9 mouse cellular contexts compared by ENCODE assay signal in genomic region chr17:86236026-86236712, GRCm38 (mm10).
DNase-seq lines count a peak whose midpoint lies in the region; ATAC-seq and TF ChIP-seq lines count a peak whose summit lies in the region.
"Had no signal": no experiment of that assay in that cellular context is flagged by ENCODE, and none has a peak within 500 bp of the region (broad histone marks: within the 10 kb centered on the region; RNA-seq: fewer than 3 reads in every experiment).

No protein-coding gene starts in this region.

- dilution Hi-C loops in CH12.LX (cut with MboI; ENCODE audit: extremely low pct_ligation_motif_present, extremely low pct_unique_long_range_greater_than_20kb, low sequenced_read_pairs) = no loop called here

- WGBS in kidney, adult 2 months = 73% methylated on average over 10 of the region's 10 CpGs
- 86% methylated on average over 10 of the region's 10 CpGs for WGBS in kidney, embryonic 14.5 days
- WGBS in hindbrain, embryonic 16.5 days = 79% methylated on average over 10 of the region's 10 CpGs

- no peak for TF ChIP-seq CTCF in kidney, adult 2 months (conservative IDR thresholded peaks at IDR 0.05; ENCODE audit: insufficient read depth, insufficient read length, low read depth, low read length)
- TF ChIP-seq CTCF in CH12.LX (conservative IDR thresholded peaks at IDR 0.05 in 1 of 2, IDR thresholded peaks at IDR 0.05 in 1 of 2; ENCODE audit: low read depth in 2 of 2, low read length in 2 of 2) = no peak

- no peak overlapping the region for H3K4me2 ChIP-seq in kidney, embryonic 14.5 days (replicated peaks; ENCODE audit: low read depth, low read length)
- H3K4me2 ChIP-seq in CH12.LX (ENCODE audit: insufficient read depth, low read depth, poor library complexity, severe bottlenecking) = peak overlapping the region; percentile 51; the same call in 1 of the 2 replicates
- H3K4me2 ChIP-seq in hindbrain, embryonic 16.5 days (ENCODE audit: low read length) = no peak overlapping the region
- H3K4me2 ChIP-seq: limb, embryonic 13.5 days had no signal

- H3K9ac ChIP-seq in kidney, embryonic 14.5 days (ENCODE audit: low read depth, low read length) = no peak overlapping the region
- H3K9ac ChIP-seq in CH12.LX (ENCODE audit: insufficient read depth, low read depth) = no peak overlapping the region
- no peak overlapping the region for H3K9ac ChIP-seq in hindbrain, embryonic 16.5 days (ENCODE audit: low read depth, low read length)
- H3K9ac ChIP-seq: limb, embryonic 13.5 days had no signal

- peak; percentile 74 for DNase-seq in kidney, adult 2 months
- peak; percentile 34 for DNase-seq in CH12.LX (ENCODE audit: extremely low read depth)
- DNase-seq in R1 (ENCODE audit: low read depth, low spot score) = peak; percentile 62
- peak; percentile 85 to 91 for DNase-seq in cerebellum, postnatal 25 days
- no peak for DNase-seq in embryo, embryonic 10 days (ENCODE audit: low spot score)

- no peak for TF ChIP-seq RAD21 in CH12.LX (IDR thresholded peaks at IDR 0.05; ENCODE audit: low read depth, low read length)

- H3K9me3 ChIP-seq in kidney, embryonic 14.5 days (ENCODE audit: control insufficient read depth, low read length) = 0 out of 2 replicates have a peak, but pooled peaks cover 2% of the 10 kb centered on the region
- H3K9me3 ChIP-seq in CH12.LX (replicated peaks; ENCODE audit: low read length) = peaks cover 3% of the 10 kb centered on the region
- no peaks in the 10 kb centered on the region for H3K9me3 ChIP-seq in hindbrain, embryonic 16.5 days (ENCODE audit: control insufficient read depth, low read length)
- H3K9me3 ChIP-seq: limb, embryonic 13.5 days had no signal

- no peak overlapping the region for H3K4me3 ChIP-seq in kidney, adult 2 months (ENCODE audit: insufficient read depth, low read depth, low read length)
- H3K4me3 ChIP-seq in kidney, embryonic 14.5 days (ENCODE audit: low read length) = no peak overlapping the region
- H3K4me3 ChIP-seq in CH12.LX (replicated peaks in 1 of 3; ENCODE audit: low read depth in 2 of 3, low read length in 2 of 3, poor library complexity in 1 of 3) = no peak overlapping the region
- H3K4me3 ChIP-seq in hindbrain, embryonic 16.5 days (ENCODE audit: low read length) = no peak overlapping the region
- H3K4me3 ChIP-seq: limb, embryonic 13.5 days; myocyte had no signal

- TF ChIP-seq POLR2A in kidney, adult 2 months (IDR thresholded peaks at IDR 0.05; ENCODE audit: low read depth, low read length) = no peak
- no peak for TF ChIP-seq POLR2A in CH12.LX (IDR thresholded peaks at IDR 0.05; ENCODE audit: low read depth, low read length)

- no peak overlapping the region; the same call in 1 of the 2 replicates for H3K27ac ChIP-seq in kidney, adult 2 months (ENCODE audit: insufficient read depth, low read depth, low read length)
- H3K27ac ChIP-seq in kidney, embryonic 14.5 days (ENCODE audit: low read depth, low read length) = no peak overlapping the region
- H3K27ac ChIP-seq in CH12.LX (ENCODE audit: insufficient read depth, low read depth) = no peak overlapping the region
- no peak overlapping the region; the same call in 1 of the 2 replicates for H3K27ac ChIP-seq in hindbrain, embryonic 16.5 days (ENCODE audit: low read depth, low read length)
- H3K27ac ChIP-seq: limb, embryonic 13.5 days had no signal

- H3K79me2 ChIP-seq in CH12.LX (replicated peaks; ENCODE audit: control insufficient read depth, extremely low read depth, insufficient read depth, poor library complexity, severe bottlenecking) = peaks cover 9% of the 10 kb centered on the region; the same call in 1 of the 2 replicates

- no peak for ATAC-seq in kidney, embryonic 14.5 days (ENCODE audit: low FRiP score, low TSS enrichment)
- ATAC-seq in hindbrain, embryonic 16.5 days = no peak

- no peak for TF ChIP-seq EP300 in CH12.LX (IDR thresholded peaks at IDR 0.05; ENCODE audit: low read length)

- H3K4me1 ChIP-seq in kidney, adult 2 months (ENCODE audit: control insufficient read depth, insufficient read depth, low read length) = peaks cover 3% of the 10 kb centered on the region; the same call in 1 of the 2 replicates
- H3K4me1 ChIP-seq in kidney, embryonic 14.5 days (ENCODE audit: control insufficient read depth, insufficient read depth, low read length) = no peaks in the 10 kb centered on the region
- peaks cover 16 to 50% of the 10 kb centered on the region in 2 experiments for H3K4me1 ChIP-seq in CH12.LX (ENCODE audit: control insufficient read depth in 1 of 2, insufficient read depth in 2 of 2)
- H3K4me1 ChIP-seq in hindbrain, embryonic 16.5 days (ENCODE audit: control insufficient read depth, insufficient read depth, low read depth, low read length) = peaks cover 28% of the 10 kb centered on the region

- no peaks in the 10 kb centered on the region for H3K27me3 ChIP-seq in kidney, adult 2 months (replicated peaks; ENCODE audit: control insufficient read depth, insufficient read depth, low read length)
- H3K27me3 ChIP-seq in kidney, embryonic 14.5 days (ENCODE audit: control insufficient read depth, insufficient read depth, low read length) = no peaks in the 10 kb centered on the region
- no peaks in the 10 kb centered on the region for H3K27me3 ChIP-seq in CH12.LX (replicated peaks)
- no peaks in the 10 kb centered on the region for H3K27me3 ChIP-seq in hindbrain, embryonic 16.5 days (replicated peaks; ENCODE audit: control insufficient read depth, insufficient read depth, low read length)
- H3K27me3 ChIP-seq: limb, embryonic 13.5 days had no signal

- no peaks in the 10 kb centered on the region for H3K36me3 ChIP-seq in kidney, adult 2 months (ENCODE audit: control insufficient read depth, insufficient read depth, low read length)
- H3K36me3 ChIP-seq in kidney, embryonic 14.5 days (ENCODE audit: control insufficient read depth, insufficient read depth, low read length) = no peaks in the 10 kb centered on the region
- peaks cover 3 to 44% of the 10 kb centered on the region in 2 experiments for H3K36me3 ChIP-seq in CH12.LX (replicated peaks in 1 of 2; ENCODE audit: control insufficient read depth in 1 of 2, insufficient read depth in 1 of 2, low read length in 1 of 2)
- no peaks in the 10 kb centered on the region for H3K36me3 ChIP-seq in hindbrain, embryonic 16.5 days (ENCODE audit: control insufficient read depth, insufficient read depth, low read length)
- H3K36me3 ChIP-seq: limb, embryonic 13.5 days had no signal

- in situ Hi-C loops in CH12.LX (cut with MboI; ENCODE audit: low pct_ligation_motif_present, low pct_unique_long_range_greater_than_20kb, low sequenced_read_pairs) = no loop called here

TF ChIP-seq in CH12.LX, 34 proteins besides CTCF, POLR2A, EP300 and RAD21:
- TF ChIP-seq MAZ (IDR thresholded peaks at IDR 0.05; ENCODE audit: low read depth, low read length) = no peak
- TF ChIP-seq ETS1 (conservative IDR thresholded peaks at IDR 0.05; ENCODE audit: low read depth, low read length) = 0 out of 2 replicates have a peak, but pooled peaks have one; percentile 19
- no peak for TF ChIP-seq CHD1 (IDR thresholded peaks at IDR 0.05; ENCODE audit: low read depth, low read length)
- TF ChIP-seq MEF2A (IDR thresholded peaks at IDR 0.05; ENCODE audit: borderline replicate concordance, low read depth, low read length) = peak; percentile 67; the same call in 1 of the 2 replicates
